Mouse (Mus musculus) heart, adult 2 months (tissue): ENCODE measurements around the gene Kctd17. TPM values are rescaled to one million over a fixed set of nuclear protein-coding genes. Genes with fewer than 3 reads are reported as not detected.

Experiments
- DNase-seq, 2 experiments: peaks; one replicate each; pipeline ENCODE4 v3.0.0; 2021
- H3K27ac ChIP-seq: fragments of 200-600 bp; 2 replicates; pipeline ENCODE4 v1.8.1; 2022
- H3K27me3 ChIP-seq: fragments of 200-500 bp; 2 replicates; pipeline ENCODE4 v1.6.1; 2012; ENCODE audit warnings: mild to moderate bottlenecking, low read length, inconsistent platforms, mixed read lengths; ENCODE audit not compliant: control insufficient read depth, insufficient read depth
- H3K36me3 ChIP-seq: fragments of 200-500 bp; 2 replicates; pipeline ENCODE4 v1.6.1; 2012; ENCODE audit warnings: low read length, inconsistent platforms; ENCODE audit not compliant: control insufficient read depth, insufficient read depth
- H3K4me1 ChIP-seq: fragments of 200-500 bp; 2 replicates; pipeline ENCODE4 v1.6.1; 2011; ENCODE audit warnings: low read length; ENCODE audit not compliant: control insufficient read depth, insufficient read depth
- H3K4me3 ChIP-seq: fragments of 200-600 bp; 2 replicates; pipeline ENCODE4 v1.8.1; 2022
- H3K79me2 ChIP-seq: fragments of 200-500 bp; replicated peaks from 2 replicates; pipeline ENCODE4 v1.6.1; 2012; ENCODE audit warnings: mild to moderate bottlenecking, inconsistent platforms, low read length, moderate library complexity, mixed read lengths; ENCODE audit not compliant: control insufficient read depth, insufficient read depth
- H3K9ac ChIP-seq: fragments of 200-500 bp; 2 replicates; pipeline ENCODE4 v1.6.1; 2012; ENCODE audit warnings: low read depth, mild to moderate bottlenecking, control low read depth, inconsistent platforms, low read length, mixed read lengths
- CTCF ChIP-seq: fragments of 200-600 bp; IDR thresholded peaks from 2 replicates; pipeline ENCODE4 v1.8.1; 2022; ENCODE audit warnings: antibody characterized with exemption, mild to moderate bottlenecking, moderate library complexity
- EP300 ChIP-seq: fragments of 200-500 bp; IDR thresholded peaks from 2 replicates; pipeline ENCODE4 v1.6.1; 2011; ENCODE audit warnings: low read depth, low read length, control low read depth; ENCODE audit not compliant: insufficient read depth
- POLR2A ChIP-seq: fragments of 200-500 bp; IDR thresholded peaks from 2 replicates; pipeline ENCODE4 v1.6.1; 2011; ENCODE audit warnings: mild to moderate bottlenecking, low read depth, low read length, control low read depth; ENCODE audit not compliant: insufficient read depth
- WGBS: fragments of 180-500 bp; shearing (Covaris S2); methylation state at CpG from one replicate; pipeline ENCODE4 v1.1.7; 2018; 5-methylcytosine and 5-hydroxymethylcytosine counted together
- intact Hi-C: fragments of 180-260 bp; cut with DNase I; formaldehyde crosslinking; loops from one replicate; pipeline ENCODE4 v1.15.1; 2025
- polyA plus RNA-seq: library from polyadenylated mRNA; depleted of rRNA; stranded (reverse); fragments of >200 nt; gene quantifications from 2 replicates; pipeline ENCODE4 v1.2.3, GENCODE M21; 2012
- total RNA-seq, 2 experiments: library from RNA; stranded (reverse); gene quantifications; 2 replicates each; pipeline ENCODE4 v1.2.3; 2021

Gene Kctd17
- total and polyA plus RNA-seq, 3 experiments: 18.4 to 66.1 (median 24.5) TPM

- intact Hi-C loops: no loop called here
These were observed 40.1 kb downstream of the Kctd17 start, which contains the start of gene Tmprss6 for GRCm38 (mm10) chr15:78468379-78468937. Tmprss6 (minus strand) TSS chr15:78468634.

GRCm38 (mm10) chr15:78470495-78471276, 42.3 kb downstream of the Kctd17 start:
- 67% methylated on average over 4 of the region's 4 CpGs for WGBS
- Histone ChIP-seq H3K27me3 (no peaks in the 10 kb centered on the region), H3K27ac (no peak overlapping the region), H3K4me3 (no peak overlapping the region), H3K36me3 (no peaks in the 10 kb centered on the region), H3K79me2 (no peaks in the 10 kb centered on the region), H3K9ac (no peak overlapping the region), H3K4me1 (no peaks in the 10 kb centered on the region)
- DNase-seq: peak in 1 of 2 experiments; percentile 33
- TF ChIP-seq POLR2A: no peak
- no peak for TF ChIP-seq EP300
- no peak for TF ChIP-seq CTCF
- intact Hi-C loops: no loop called here

More at GRCm38 (mm10) chr15:78468379-78468937, 40.1 kb downstream of the Kctd17 start, which contains the start of gene Tmprss6:
- WGBS: 89% methylated on average over 7 of the region's 7 CpGs
- Histone ChIP-seq H3K79me2 (no peaks in the 10 kb centered on the region), H3K9ac (no peak within 1 kb of the TSS), H3K36me3 (no peaks in the 10 kb centered on the region), H3K27me3 (no peaks in the 10 kb centered on the region), H3K4me3 (no peak within 1 kb of the TSS), H3K27ac (no peak within 1 kb of the TSS), H3K4me1 (no peaks in the 10 kb centered on the region)
- TF ChIP-seq POLR2A: no peak
- no peak for TF ChIP-seq EP300
- no peak for TF ChIP-seq CTCF
- no peak for DNase-seq

- Histone ChIP-seq H3K4me1 (no peaks in the 10 kb centered on the region), H3K36me3 (no peaks in the 10 kb centered on the region), H3K27ac (no peak overlapping the region), H3K4me3 (no peak overlapping the region), H3K27me3 (no peaks in the 10 kb centered on the region), H3K79me2 (no peaks in the 10 kb centered on the region), H3K9ac (no peak overlapping the region)
- intact Hi-C loops: no loop called here
- no peak for TF ChIP-seq EP300
- DNase-seq: no peak
- 39% methylated on average over 7 of the region's 7 CpGs for WGBS
These were observed 43.5 kb downstream of the Kctd17 start for GRCm38 (mm10) chr15:78471902-78472301.

- Histone ChIP-seq H3K36me3 (no peaks in the 10 kb centered on the region), H3K9ac (no peak overlapping the region), H3K27me3 (no peaks in the 10 kb centered on the region), H3K4me3 (no peak overlapping the region), H3K4me1 (no peaks in the 10 kb centered on the region), H3K27ac (no peak overlapping the region), H3K79me2 (no peaks in the 10 kb centered on the region)
- intact Hi-C loops: no loop called here
- DNase-seq: no peak
- WGBS: 78% methylated on average over 6 of the region's 6 CpGs
- TF ChIP-seq EP300: no peak
- no peak for TF ChIP-seq CTCF
- no peak for TF ChIP-seq POLR2A
These were observed 45.1 kb downstream of the Kctd17 start for GRCm38 (mm10) chr15:78473442-78473841.

- no peaks in the 10 kb centered on the region for H3K36me3 ChIP-seq
- H3K4me3 ChIP-seq: no peak overlapping the region
- DNase-seq: no peak
- H3K9ac ChIP-seq: no peak overlapping the region
- no peaks in the 10 kb centered on the region for H3K4me1 ChIP-seq
- TF ChIP-seq EP300 (no peak), POLR2A (no peak), CTCF (no peak)
- no peaks in the 10 kb centered on the region for H3K79me2 ChIP-seq
- intact Hi-C loops: no loop called here
- WGBS: 26% methylated on average over 3 of the region's 3 CpGs
- no peak overlapping the region for H3K27ac ChIP-seq
- no peaks in the 10 kb centered on the region for H3K27me3 ChIP-seq
These were observed 47.3 kb downstream of the Kctd17 start for GRCm38 (mm10) chr15:78475604-78476031.

GRCm38 (mm10) chr15:78476878-78477277, 48.5 kb downstream of the Kctd17 start:
- DNase-seq: no peak
- Histone ChIP-seq H3K79me2 (no peaks in the 10 kb centered on the region), H3K27ac (no peak overlapping the region), H3K4me1 (no peaks in the 10 kb centered on the region), H3K9ac (no peak overlapping the region), H3K27me3 (no peaks in the 10 kb centered on the region), H3K4me3 (no peak overlapping the region), H3K36me3 (no peaks in the 10 kb centered on the region)
- intact Hi-C loops: no loop called here
- WGBS: 95% methylated on average over 1 of the region's 1 CpGs
- TF ChIP-seq EP300: no peak
- no peak for TF ChIP-seq POLR2A
- TF ChIP-seq CTCF: no peak
